Mouse (Mus musculus): ENCODE measurements around the gene Glis1.

Gene Glis1

DNA sequence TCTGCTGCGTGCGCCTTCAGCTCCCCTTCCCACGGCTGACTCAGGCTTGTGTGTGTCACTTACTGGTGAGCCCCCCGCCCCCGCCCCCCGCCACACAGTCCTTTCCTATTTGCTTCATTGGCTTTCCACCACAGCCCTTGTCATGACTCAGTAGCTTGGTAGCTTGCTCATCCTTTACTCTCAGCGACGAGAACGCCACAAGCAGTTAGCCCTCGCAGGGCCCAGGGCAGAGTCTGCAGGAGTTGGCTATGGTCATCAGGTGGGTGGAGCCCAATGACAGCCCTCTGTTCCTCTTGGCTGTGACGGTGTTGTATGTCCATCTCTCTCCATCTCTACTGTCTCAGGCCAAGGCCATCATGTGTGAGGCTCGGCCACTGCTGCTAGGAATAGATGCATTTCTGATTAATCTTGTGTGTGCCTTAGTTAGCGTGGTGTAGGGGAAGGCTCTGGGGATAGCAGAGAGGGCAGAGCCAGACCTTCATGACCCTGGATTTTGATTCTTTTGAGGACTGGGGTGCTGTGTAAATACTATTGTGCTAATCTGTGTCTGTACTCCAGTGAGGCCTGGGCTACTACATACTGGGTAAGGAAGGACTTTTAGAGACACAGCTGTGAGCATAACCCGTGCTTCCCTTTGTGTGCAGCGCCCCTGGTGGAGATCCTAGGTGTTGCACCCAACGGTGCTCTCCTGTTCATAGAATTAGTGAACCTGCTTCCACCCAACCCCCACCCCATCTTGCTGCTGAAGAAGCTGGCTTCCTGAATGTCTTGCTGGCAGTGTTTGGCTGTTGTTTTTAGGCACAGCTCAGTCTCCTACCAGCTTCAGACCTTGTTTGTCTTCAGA lies 19.0 kb downstream of the Glis1 start:
- DNase-seq, result peak; percentile 92

DNA sequence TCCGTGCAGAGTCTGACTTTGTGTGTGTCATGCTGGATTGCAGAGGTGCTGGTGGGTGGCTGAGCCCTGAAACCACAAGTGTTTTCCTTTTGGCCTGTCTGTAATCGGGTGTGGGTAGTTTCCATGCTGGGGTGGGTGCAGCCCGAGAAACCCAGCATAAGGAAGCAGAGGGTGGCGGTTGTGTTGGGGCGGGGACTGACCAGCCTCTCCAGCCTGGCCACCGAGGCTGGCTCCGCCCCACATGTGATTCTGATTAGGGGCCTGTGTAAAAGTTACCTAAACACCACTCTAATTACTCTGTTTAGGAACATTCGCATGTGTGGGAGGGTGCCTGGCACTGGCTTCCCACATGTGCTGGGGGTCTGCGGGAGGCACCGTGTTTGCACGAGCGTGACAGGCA lies 23.2 kb downstream of the Glis1 start:
- DNase-seq, result no peak

DNA sequence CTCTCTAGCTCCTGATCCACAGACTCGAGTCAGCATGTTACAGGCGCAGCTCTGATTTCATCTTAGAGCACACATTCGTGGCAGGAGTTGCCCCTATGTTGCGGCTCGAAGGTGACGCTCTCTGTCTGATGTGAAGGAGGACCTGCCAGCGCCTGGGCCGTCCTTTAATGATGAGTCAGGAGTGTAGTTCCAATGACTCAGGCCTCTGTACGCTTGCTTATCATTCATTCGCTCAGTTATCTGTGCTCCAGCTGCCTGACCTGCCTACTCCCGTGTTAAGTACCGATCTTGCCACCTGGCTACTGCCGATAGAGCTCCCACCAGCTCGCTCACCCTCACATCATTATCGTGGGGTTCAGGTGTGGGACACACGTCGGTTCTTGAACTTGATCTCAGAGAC lies 24.5 kb downstream of the Glis1 start:
- no peak for DNase-seq

DNA sequence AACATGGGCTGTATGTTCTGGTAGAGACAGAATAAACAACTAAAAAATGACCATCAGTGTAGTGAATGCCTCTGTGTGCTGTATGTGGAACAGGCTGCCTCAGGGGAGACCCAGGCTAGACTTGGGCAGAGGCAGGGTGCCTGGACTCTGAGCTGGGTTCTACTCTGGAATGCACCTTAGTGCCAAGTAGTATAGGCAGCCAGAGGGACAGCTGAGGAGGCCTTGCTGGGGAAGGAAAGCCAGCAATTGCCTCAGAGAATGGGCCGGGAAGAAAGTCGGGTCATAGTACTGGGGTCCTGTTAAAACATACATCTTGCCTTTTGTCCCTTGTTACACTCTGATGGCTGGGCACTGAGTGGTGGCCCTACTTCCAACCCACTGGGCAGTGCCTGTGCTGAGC lies 25.1 kb downstream of the Glis1 start:
- DNase-seq, result no peak

DNA sequence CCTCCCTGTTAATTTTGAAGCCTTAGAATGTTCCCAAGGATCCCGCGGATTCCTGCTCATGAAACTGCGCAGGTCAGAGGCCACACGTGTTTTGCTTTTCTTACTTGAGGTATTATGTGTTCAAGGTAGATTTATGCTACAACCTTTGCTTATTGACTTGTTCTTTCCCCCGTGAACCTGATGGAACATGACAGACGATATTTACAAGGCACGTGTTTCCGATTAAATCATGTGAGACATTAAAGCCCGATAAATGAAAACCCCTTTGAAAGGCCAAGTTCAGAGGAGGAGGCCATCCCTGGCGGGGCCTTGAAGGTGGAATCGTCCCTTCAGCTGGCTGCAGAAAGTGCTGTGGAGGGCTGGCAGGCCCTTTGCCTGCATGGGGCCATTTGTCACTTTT lies 26.1 kb downstream of the Glis1 start:
- DNase-seq, result no peak

DNA sequence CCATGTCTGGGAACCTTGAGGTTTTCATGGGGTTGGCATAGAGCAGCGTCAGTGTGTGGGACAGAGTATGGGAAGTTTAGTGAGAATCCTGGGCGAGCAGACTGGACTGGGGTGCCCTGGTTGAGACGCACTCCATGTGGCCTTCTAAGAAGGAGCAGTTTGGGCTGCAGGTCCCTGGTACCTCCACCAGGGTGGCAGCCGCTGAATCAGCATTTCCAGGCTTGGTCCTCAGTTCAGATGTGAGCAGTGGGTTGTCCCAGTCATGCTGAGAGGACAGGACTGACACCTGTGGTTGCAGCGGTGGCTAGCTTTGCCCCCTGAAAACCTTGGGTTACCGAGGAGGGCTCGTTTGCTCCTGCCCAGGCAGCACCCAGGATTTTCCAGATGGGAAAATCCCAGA lies 33.4 kb downstream of the Glis1 start:
- DNase-seq, result no peak

DNA sequence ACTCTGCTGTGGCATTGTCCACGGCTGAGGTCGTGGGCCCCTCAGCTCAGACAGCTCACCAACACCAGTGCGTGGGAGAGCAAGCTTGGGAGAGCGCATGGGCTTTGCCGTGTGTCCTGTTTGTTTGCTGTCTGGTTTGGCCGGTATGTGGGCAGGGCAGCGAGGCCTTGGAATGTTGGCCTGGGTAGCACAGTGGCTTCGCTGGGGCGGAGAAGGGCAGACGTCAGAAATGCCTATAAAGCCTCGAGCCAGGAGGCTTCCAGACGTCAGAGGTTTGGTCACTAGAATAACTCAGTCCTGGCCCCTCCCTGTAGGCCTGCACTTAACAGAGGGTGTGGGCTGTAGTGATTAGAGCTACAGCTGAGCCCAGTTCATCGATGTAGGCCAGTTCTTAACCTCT lies 33.9 kb downstream of the Glis1 start:
- DNase-seq, result no peak

DNA sequence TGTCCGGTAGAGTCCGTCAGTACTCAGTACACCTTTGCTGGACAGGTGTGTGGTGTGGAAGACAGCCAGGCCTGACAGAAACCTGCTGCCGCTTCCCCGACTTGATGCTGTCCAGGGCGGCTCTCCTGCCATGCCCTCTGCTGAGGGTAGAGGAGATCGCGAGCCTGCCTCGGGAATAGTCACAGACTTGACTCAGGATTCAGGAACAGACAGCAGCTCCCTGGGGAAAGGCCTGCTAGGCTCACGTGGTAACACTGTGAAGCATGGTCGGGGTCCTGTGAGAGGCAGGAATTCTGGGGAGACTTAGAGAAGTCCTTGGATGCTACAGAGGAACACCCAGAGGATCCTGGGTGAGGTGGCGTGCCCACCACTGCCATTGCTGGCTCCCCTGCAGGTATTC lies 34.4 kb downstream of the Glis1 start:
- DNase-seq, result no peak

DNA sequence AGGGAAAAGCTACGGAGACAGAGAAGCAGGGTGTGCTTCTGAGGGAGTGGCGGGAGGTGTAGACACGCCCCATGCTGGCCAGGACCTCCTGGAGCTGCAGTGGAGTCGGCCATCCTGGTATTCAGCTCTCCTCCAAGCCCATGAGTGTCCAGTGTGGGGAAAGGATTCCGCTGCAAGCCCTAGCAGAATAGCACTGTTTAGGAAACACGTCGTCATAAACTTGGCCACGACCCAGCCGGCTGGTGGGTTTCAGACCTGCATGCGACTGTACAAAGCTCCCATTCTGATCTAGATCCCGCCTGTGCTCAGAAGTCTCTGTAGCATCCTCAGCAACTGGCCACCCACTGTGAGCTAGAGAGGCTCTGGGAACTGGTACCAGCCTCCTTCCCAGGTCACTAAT lies 41.9 kb downstream of the Glis1 start:
- DNase-seq, result peak; percentile 53

DNA sequence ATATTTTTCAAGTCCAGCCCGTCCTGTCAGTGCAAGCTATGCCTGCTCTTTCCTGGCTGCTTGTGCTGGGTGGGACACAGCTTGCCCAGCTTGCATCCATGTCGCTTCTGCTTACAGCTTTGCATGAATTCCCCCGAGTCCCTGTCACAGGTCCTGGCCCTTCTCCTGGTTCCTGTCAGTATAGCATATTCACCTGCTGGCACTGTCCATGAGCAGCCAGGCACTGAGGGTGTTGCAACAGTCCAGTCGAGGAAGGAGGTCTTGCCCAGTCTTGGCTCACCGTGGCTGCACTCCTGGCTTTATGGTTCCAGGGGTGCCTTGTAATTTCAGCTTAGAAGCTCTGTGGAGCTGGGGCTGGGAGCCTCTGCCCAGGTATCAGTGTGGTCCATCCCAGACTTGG lies 44.6 kb downstream of the Glis1 start:
- no peak for DNase-seq

DNA sequence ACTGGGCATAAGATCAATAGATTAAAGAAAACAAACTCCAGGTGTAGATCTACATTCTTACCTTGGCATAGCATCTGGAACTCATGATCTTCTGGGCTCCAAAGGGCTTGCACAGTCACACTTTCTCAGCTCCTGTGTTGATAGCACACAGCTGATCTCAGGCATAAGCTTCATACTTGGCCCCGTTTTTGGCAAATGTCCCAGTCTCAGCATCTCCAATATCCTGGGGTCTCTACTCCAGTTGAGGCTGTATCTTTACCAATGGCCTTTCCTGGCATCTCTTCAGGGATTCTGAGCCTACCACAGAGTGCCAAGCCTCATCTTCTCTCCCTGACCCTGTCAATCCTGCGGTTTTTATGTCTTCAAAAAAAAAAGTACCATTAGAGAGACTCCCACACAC lies 48.1 kb downstream of the Glis1 start:
- DNase-seq, result no peak

DNA sequence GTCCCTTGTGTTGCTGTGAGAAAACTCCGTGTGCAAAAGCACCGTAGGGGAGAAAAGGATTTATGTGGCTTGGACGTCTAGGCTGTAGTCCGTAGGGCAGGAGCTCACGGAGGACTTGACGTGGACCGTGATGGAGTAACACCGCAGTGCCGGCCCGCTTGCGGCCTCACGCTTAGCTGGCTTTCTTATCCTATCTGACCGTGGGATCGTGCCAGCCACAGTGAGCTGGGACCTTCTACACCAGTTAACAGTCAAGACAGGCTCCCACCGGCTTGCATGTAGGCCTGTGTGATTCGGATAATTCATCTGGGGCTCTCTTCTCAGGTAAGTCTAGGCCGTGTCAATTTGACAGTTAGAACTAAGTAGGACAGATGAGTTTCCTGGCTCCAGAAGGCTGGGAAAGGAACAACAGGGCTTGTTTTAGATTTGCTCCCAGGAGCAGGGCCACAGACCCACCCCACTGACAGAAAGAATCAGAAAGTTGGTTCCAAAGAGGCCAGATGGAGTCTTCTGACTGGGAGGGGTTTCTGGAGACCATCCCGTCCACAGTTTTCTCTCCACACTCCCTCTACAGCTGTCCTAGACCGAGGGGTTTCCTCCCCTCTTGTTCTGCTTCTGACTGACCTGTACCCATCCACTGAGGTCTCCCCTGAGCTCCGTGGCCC lies 49.3 kb downstream of the Glis1 start:
- DNase-seq, result no peak

DNA sequence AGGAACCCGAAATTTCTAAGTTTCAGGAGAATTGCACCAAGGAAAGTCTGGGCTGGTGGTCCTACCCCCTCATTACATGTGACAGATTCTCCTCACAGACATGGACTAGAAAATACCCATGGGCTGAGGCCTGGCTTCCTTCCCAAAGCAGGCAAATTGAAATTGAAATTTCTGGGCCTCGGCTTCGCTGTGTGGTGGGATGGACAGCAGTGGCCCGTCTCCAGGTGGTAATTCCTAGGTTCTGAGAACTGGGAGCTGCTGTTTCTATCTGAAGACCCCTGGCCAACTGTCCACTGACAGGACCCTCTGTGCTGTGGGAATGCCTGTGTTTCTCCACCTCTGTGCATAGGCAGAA lies 49.8 kb downstream of the Glis1 start:
- DNase-seq, result no peak

DNA sequence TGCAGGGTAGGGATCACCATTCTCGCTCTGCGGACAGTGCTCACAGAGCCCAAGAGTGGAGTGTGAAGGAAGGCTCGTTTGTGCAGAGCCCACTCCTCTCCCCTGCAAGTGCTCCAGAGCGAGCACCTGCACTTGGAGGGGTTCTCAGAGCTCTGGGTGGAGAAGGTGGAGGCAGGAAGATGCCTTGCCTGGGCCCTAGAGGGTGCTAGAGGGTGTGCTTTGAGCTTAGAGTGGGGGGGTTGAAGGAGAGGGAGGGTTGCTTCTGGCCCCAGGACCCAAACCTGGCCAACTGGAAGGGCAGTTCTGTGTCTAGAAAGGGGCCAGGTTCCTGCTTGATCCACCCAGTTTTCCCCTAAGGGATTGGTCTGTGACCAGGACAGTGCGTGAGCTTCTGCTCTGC lies 51.5 kb downstream of the Glis1 start:
- DNase-seq, result no peak

DNA sequence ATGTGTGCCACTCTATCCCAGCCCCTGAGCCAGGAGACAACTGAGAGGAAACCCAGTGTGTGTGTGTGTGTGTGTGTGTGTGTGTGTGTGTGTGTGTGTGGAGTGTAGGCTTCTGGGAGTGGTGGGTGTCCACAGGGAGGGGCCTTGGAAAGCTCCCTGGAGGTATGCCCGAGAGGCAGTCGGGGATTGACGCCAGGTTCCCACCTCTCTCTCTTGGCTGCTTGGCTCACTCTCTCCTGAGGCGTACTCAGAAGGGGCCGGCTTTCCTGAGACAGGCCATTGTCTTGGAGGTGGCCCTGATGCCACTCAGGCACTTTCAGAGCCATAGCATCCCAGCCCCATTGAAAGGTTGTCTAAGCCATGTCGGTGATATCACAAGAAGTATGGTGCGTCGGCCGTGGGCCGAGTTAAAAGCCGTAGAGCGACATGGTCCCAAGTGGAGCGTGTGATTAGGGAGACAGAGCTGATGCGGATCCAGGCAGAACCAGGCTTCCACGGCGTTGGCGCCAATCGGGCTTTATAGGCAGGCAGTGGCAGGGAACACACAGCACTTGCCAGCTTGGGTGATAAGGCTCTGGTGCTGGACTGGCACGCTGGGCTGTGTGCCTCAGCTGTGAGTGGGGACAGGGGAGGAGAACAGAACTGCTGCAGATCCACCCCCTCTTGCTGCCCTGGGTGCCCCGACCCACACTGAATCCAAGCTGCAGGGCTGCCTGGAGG lies 54.9 kb downstream of the Glis1 start:
- DNase-seq, result peak; percentile 28

DNA sequence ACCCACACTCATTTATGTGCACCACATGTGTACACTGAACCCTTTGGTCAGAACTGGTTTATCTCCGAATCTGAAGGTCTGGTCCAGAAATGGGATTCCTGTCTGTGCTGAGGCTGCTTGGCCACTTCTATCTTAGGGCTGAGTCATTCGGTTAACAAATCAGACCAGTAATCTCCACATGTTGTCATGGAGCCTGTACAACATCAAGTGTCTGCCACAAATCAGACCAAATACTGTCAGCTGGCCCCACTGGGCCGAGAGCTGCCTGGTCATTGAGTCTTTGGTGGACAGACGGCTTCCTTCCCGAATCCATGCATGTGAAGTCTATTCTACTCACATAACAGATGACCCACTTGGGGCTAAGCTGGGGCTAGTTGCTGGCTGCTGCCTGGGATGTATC lies 58.6 kb downstream of the Glis1 start:
- DNase-seq, result no peak

DNA sequence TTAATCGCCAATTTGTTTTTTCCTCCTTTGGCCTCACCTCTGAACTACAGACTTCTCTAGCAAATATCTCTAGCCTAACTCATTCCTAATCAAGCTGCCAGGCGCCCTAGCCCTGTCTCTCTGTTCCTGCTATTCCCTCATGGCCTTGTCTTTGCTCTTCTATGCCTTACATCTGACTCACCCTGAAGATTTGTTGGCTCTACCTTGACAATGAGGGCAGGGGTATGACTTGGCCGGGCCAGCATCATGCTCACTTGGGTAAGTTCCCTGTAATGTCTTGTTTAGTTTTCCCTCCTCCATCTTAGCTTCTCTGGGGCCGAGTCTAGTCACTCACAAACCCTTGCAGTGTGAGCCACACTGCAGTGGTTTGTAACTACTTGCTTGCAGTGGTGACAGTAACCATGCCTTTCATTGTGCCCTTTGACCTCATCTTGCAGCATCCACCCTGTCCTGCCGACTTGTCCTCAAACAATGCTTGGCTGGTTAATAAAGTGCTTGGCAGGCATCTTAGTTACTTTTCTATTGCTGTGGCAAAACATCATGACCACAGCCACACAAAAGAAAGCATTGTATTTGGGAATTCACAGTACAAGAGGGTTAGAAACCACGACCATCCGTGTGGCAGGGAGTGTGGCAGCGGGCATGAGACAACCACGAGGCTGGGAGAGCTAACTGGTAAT lies 61.5 kb downstream of the Glis1 start:
- no peak for DNase-seq

DNA sequence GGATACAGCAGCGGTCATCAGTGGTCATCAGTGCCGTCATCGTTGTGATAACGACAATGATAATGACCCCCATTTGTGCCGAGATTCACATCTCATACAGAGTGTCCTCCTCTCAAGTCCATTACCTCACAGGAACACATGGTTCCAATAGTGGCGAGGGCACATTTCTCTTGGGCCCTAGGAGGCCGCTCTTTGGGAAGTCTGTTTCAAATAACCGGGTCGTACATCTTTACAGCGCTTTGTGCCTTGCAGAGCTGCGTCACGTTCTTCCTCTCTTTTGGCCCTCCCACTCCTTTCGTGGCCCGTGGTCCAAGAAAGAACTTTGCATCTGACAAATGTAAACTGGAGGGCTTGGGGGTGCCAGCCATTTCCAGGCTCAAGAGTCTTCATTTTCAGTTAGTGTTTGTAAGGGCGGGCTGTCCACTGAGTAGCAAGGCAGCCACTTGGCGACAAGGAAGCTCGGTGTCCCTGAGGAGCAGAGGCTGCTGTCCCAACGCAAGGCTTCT lies 63.1 kb downstream of the Glis1 start:
- no peak for DNase-seq

DNA sequence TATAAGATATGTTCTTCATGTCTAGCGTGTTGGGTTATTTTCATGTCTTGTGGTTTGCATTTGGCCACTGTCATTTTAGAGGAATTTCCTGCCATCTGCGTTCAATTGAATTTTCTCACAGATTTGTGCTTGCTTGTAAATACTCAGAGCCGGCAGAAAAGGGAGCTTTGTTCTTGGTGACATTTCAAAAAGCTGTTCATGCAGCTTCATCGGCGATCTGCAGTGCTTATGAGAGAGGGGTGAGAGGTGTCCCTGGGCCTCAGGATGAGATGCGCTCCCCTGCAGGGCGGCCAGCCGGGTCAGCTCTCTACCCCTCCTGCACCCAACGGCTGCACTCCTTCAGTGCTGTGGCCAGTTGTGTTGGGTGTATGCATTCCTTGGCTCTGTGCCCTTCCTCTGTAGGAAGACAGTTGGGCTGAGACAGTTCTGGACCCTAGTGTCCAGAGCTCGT lies 68.2 kb downstream of the Glis1 start:
- DNase-seq, result no peak

DNA sequence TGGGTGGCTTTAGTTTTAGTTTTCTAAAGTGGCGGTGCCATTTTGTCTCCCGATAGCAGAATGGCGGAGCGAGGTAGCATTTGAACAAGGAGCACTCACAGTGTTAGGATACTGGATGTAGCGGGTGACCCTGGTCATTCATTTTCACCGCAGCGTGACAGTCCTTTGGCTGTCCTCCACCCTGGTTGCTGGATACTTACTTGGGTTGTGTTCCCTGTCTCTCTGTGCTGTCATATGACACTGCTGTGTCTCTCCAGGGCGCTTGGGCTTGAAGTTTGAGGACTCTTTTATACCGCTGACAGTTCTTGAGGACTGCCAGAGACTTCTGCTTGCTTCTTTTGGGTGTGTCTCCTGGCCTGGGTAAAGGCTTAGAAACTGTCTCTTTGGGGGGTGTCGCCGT lies 80.6 kb downstream of the Glis1 start:
- no peak for DNase-seq

DNA sequence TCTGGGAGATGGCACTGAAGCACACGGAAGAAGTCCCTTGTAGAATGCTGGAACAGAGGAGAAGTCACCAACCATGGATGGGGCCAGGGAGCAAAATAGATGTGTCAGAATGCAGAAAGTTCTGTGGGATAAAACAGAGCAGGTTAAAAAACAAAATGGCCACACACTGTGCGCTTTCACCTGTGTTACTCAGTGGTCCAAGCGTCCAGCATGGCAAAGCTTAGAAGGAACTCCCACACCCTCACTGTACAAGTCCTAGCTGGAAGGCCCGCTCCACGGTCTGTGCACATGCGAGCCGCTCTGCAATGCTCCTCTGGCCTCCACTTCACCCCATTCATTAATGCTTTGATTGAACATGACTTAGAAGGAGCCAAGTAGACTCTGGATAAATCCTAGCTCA lies 81.2 kb downstream of the Glis1 start:
- no peak for DNase-seq

DNA sequence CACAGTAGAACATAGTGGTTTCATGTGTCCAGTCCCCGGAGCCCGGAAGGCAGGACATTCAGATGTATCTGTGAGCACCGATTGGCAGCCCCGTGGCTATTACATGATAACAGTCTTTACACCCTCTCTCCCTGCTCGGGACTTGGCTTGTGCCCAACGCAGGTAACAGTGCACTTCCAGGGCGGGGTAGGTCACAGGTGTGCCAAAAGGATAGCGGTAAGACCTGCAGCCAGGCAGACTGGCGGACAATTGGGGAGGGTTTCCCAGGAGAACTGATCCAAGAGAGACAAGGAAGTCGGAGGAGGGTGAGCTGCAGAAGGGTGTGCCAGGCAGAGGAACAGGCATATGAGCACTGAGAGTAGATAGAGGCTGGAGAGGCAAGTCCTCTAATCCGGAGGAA lies 84.4 kb downstream of the Glis1 start:
- no peak for DNase-seq

DNA sequence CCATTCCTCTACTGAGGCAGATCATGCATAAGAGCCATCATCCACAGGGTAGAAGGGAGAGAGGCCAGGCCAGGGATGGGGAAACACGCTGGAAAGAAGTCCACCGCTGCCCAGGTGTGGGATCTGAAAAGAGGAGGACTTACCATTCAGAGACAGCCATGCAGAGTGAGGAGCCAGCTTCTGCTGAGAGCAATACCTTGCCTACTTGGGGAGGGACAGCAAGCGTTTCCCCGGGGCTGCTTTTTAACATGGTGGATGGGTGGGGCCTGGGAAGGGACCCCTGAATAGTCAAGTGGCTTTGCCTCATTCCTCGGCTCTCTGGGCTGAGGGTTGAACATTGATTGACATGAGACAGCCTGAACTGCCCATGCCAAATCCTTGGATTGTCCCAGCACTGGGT lies 85.7 kb downstream of the Glis1 start:
- DNase-seq, result no peak
